Mouse (Mus musculus): ENCODE results near the gene Gm11983.

Gene Gm11983

DNA sequence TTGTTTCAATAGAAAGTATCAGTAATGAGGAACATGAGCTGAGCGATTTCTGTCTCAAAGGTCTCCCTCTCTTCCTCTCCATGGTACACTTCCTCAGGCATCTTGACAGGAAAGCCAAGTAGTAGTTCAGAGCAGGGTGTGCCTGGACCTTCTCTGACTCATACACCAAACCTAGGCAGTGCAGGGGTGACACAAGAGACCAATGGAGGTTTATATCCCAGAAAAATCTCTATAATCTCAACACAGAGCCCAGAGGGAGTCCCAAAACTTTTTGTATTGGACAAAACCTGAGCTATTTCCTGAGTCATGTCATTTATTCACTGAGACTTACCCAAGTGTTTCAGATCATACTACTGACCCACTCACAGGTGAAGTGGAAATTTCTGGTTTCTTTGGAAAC is at the start of gene Gm11983:
TSS of gene Gm11983 (minus strand) at position 101 of the 400 bp plus-strand sequence.
- no peak for DNase-seq (ENCODE audit: low read depth, low spot score)

DNA sequence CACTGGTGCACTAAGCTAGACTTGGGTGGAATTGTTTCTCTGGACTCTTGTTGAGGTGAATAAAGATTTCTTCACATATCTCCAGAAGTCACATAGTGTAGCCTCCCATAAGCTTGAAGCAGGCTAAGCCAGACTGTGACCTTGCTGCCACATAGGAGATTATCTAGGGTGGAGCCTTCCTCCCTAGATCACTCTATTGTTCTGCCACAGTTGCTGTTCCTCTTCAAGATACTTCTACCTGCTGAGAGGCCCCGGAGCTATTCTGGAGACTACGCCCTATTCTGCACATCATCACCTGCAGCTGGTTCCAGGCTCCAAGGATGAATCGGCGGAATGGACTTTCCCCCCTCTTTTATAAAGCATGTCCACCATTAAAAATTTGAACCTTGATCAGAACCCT is 45.6 kb upstream of the Gm11983 start:
- DNase-seq (ENCODE audit: low read depth, low spot score) = peak; percentile 85

DNA sequence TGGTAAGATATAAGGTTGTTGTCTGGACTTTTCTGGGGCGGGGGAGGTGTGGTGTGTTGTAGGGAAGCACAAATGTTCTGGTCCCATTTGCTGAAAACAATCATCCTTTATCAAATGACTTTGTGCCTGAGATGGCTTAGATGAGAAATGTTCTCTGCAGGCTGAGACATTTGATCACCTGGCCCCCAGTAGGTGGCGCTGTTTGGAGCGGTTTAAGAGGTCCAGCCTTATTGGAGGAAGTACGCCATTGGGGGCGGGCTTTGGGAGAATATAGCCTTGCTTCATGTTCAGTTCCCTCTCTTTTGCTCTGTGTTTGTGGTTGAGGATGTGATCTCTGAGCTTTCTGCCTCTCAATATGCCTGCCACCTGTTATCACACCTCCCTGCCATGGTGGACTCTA is 44.2 kb upstream of the Gm11983 start:
- DNase-seq (ENCODE audit: low read depth, low spot score) = peak; percentile 76

DNA sequence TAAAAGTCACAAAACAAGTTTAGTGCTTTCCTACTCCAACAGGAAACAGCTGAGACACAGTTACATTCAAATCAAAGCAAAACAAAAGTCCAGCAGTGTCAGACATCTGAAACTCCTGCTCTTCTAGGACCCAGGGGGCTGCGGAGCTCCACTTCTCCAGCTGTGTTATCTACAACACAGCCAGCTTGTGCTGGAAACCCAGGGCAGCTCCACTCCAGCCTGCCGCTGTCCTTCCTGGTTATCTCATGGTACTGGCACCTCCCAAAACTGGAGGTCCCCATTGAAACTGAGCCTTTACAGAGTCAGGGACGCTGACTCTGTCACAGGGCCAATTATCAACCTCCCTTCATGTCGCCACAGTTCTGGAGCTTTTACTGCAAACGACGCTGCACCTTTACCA is 40.3 kb upstream of the Gm11983 start:
- no peak for DNase-seq (ENCODE audit: low read depth, low spot score)

DNA sequence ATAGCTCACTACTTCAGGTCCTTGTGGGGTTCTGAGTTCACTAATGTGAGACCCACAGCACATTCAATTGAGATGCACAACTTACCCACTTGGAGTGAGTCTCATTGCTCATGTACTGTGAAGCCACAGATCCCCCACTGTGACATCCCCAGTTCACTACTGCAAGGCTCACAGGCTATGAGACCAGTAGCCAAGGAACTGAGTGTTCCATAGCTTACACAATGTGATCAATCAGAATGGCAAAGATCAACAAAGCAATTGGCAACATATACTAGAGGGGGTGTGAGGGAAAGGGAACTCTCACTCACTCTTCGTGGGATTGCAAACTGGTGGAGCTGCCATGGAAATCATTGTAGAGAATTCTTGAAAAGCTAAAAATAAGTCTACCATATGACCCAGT is 33.5 kb upstream of the Gm11983 start:
- no peak for DNase-seq (ENCODE audit: low read depth, low spot score)

DNA sequence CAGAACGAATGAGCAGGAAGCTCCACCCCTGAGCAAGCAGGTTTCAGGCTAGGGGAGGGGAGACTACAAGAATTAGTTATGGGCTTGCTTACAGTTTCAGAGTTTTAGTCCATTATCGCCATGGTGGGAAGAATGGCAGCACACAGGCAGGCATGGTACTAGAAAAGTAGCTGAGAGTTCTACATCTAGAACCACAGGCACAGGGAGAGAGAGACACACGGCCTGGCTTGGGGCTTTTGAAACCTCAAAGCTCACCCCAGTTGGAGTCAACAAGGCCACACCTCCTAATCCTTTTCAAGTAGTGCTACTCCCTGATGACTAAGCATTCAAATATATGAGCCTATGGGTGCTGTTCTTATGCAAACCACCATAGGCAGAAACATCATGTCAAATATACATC is 28.1 kb upstream of the Gm11983 start:
- DNase-seq (ENCODE audit: low read depth, low spot score) = no peak

DNA sequence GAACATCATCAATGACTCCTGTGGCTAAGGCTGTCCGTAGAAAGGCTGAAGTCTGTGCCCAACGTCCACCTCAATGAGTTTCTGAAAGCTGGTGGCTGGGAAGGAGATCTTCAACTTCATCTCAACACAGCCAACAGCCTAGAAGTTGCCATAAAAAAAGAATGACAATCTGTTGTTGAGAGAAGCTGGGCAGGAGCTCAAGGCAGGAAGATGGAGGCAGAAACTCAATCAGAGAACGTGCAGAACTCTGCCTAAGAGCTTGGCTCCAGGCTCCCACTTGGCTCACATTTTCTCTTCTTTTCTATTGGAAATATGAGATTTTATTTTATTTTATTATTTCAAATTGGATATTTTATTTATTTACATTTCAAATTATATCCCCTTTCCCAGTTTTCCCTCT is 24.7 kb upstream of the Gm11983 start:
- DNase-seq (ENCODE audit: low read depth, low spot score) = no peak

DNA sequence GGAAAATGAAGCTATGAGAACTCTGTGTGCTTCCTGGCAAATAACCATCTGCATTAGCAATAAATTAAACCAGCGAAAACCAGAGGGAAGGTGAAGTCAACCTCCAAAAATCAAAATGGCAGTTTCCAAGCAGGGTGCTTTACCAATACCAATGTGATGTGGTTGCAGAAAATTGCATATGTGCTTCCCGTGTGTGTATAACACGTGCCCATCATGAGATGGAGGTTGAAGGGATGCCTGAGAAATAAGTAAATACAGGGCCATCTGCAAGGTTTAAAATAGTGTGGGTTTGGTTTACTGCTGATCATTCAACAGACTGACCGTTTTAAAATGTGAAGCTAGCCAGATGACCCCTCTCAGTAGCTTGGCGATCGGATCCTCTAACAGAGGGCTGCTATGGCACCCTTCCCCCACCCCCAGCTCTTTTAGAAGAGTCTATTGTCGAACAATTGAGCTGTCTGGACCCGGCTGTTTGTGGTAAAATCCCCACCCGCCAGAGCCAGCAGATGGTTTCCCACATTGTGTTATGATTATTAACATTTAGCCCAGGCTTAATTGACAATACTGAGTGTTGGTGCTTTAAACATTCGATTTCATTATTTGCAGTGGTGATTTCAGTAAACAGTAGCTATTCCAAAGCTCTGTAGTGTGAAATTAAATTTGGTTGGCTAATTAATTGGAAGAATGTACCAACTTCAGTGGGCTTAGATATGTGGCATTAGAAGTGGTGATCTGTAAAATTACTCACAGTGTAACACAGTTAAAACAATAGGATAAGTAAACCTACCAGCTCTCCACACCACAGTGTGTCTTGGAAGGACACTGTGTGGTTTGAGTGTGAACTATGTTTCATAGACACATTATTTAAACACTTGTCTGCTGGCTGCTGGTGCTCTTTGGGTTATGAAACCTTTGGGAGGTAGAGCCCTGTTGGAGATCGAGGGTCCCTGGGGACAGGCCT is 22.7 kb upstream of the Gm11983 start:
- DNase-seq (ENCODE audit: low read depth, low spot score) = no peak

DNA sequence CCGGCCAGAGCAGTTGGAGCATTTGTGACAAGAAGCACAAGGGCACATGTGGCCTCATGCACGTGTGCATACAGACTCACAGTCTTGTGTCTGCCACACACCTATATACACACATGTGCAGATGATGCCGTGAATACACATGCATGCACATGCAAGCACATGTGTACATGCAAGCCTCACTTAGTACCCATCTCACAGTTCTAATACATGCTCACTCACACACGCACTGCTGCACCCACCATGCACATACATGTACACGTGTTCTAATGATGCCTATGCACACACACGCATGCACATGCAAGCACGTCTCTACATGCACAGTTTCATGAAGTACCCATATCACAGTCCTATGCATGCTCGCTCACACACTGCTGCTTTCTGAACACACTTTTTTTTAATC is 21.6 kb upstream of the Gm11983 start:
- DNase-seq (ENCODE audit: low read depth, low spot score) = no peak

DNA sequence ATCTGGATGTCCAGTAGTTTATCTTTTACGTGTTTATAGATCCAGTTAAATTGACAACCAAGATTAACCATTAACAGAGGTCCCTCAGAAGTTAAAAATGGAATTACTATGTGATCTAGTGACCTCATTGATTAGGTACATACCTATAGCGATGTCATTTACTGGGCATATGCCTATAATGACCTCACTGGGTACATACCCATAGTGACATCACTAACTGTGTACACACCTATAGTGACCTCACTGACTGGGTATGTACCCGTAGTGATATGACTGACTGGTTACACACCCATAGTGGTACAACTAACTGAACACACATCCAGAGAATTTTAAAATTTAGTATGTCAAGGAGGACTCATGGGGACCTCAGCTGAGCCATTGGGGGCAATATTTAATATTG is 18.5 kb upstream of the Gm11983 start:
- DNase-seq (ENCODE audit: low read depth, low spot score) = no peak

DNA sequence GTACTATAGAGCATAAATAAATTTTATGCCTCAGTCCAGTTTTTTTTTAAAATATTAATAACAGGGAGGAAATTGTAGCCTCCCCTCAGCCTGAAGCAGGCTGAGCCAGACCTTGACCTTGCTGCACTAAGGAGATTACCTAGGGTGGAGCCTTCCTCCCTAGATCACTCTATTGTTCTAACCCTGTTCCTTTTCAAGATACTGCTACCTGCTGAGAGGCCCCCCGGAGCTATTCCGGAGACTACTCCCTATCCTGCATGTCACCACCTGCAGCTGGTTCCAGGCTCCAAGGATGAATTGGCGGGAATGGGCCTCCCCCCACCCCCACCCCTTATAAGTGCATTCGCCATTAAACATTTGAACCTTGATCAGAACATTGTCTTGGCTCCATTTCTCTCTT is 15.9 kb upstream of the Gm11983 start:
- DNase-seq (ENCODE audit: low read depth, low spot score) = peak; percentile 65

DNA sequence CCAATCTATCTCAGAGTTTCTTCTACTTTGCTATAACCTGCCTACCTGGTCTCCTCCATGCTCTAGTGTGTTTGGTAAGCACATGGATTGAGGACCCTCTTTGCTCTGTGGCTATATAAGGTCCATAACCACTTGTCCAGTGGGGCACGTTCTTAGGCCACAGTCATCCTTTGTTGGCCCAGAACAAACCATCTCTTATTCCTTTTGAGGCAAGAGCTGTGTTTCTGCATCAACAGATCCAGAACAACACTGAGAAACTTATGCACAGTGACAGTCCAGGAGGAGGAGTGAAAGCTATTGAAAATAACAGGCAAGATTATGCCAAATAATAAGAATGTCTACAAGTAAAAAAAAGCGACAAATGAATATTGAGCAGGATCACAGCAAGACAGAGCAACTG is 6.4 kb upstream of the Gm11983 start:
- no peak for DNase-seq (ENCODE audit: low read depth, low spot score)

DNA sequence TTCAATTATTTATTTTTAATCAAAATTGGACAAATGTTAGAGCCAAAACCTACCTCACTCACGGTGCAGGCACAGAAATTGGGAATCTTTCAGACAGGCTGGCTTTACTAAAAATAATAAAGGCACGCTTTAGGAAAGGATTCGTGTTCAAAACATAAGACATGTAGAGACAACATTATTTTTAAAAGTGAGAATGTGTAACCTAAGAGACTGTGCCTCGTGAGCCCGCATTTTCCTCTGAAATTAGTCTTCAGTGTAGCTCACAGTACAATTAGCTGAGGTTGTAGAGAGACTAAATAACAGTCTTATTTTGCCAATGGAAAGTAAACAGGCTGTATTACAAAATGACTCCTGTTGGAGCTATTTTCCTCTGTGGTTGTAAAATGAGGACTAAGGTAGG is 4.7 kb upstream of the Gm11983 start:
- DNase-seq (ENCODE audit: low read depth, low spot score) = no peak

DNA sequence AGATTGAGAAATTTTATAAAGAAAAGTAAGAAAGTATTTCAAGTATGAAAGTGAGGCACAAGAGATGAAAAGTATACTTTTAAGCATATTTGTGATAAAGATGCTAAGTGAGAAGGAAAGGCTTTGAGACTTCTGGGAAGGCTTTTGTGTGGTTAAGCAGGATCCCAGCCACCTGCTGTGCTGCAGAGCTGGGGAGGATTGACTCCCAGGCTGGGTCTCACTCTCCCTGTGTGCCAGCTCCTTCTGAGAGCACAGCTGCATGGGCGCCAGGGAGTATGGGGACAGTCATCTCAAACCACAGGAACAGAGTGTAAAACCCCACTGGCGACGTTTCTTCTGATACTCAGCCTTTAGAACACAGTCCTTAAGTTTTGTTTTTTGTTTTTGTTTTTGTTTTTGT is 3.3 kb upstream of the Gm11983 start:
- peak; percentile 63 for DNase-seq (ENCODE audit: low read depth, low spot score)

DNA sequence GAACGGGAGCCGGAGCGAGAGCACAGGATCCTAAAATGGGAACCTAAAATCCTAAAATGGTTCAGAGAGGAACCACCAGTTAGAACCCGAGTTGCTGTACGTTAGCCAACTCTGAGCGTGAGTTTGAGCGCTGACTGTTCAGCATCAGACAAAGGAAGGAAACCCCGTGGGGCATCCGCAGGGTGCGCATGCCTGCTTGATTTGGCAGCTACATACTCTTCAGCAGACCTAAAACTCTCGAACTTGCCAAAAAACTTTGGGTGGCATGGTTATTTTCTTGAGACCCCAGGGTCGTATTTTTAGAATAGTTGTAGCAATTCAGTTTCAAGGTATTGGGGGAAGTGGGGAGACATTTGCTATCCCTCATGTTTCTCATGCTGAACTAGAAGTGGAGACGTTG is 2.8 kb downstream of the Gm11983 start:
- DNase-seq (ENCODE audit: low read depth, low spot score) = no peak

DNA sequence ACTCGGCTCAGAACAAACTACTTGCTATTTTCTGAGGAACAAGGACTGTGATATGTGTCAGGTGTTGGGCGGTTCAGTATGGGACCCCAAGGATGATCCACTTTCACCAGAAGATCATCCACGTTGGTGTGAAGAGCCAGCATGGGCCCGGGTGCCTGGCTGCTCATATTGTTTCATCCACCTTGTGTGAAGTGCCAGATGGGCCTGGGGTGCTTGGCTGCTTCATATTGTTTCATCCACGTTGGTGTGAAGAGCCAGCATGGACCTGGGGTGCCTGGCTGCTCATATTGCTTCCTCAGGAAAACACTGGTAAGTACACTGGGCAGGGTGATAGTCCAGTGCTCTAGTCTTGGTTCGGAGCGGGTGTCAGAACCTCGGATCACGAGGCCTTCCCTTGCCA is 3.7 kb downstream of the Gm11983 start:
- no peak for DNase-seq (ENCODE audit: low read depth, low spot score)

DNA sequence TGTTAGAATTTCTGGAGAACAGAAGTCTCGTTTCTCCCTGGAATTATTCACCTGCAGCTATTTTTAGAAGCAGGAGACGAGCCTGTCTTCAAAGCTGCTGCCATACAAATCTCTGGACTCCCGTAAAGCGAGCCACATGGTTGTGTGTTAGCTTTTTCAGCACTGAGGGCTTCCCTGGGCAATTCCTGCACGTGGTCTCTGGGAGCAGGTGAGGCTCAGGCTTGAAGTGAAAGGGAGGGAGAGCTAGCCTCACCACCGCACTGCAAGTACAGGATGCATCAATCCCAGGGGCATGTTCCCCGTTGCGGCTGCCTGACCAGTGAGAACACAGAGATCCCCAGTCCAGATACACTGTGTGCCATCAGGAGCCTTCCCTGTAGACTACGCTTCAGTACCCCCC is 5.5 kb downstream of the Gm11983 start:
- no peak for DNase-seq (ENCODE audit: low read depth, low spot score)

DNA sequence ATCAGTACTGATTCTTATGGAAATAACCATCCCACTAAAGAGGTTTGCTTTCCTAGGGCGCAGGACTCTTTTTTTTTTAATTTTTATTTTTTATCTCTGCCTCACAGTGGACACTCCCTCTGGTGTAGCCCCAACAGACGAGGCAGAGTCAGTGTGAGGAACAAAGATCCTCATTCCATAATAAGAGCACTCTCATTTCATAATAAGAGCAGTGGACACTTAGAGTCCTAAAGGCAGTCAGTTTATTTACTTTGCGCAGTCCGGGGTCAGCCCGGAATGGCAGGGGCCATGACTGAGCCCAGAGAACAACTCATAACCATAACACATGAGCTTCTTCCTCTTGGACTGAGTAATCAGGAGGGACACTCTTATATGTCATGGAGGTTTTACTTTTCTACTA is 9.3 kb downstream of the Gm11983 start:
- DNase-seq (ENCODE audit: low read depth, low spot score) = no peak

DNA sequence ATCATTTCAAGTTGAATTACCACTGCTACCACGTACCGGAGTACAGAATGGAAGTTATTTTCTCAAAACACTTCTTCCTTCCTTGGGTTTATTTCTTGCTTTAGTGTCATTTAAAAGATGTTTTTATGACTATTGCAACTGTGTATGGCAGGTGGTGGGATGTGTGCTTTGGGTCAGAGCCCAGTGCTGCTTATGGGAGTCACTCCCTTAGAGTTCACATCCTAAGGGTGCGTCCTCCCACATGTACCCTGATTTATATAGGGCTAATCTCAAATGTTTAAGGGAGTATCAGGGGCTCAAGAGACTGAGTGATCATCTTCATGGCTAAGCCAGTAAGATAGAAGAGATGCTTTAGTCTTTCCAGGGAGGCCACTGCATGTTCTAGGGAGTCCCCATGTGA is 11.3 kb downstream of the Gm11983 start:
- DNase-seq (ENCODE audit: low read depth, low spot score) = no peak

DNA sequence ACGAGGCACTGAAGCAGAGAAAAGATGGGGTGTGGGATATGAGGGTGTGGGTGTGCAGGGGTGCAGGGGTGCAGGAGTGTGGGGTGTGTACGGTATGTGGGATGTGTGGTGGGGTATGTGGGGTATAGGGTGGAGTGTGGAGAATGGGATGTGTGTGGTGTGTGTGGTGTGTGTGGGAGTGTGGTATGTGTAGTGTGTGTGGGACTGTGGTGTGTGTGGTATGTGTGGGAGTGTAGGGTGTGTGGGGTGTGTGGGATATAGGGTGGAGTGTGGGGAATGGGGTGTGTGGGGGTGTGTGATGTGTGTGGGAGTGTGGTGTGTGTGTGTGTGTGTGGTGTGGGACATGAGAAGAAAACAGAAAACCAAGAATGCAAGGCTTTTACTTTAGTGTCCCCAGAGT is 14.3 kb downstream of the Gm11983 start:
- no peak for DNase-seq (ENCODE audit: low read depth, low spot score)

DNA sequence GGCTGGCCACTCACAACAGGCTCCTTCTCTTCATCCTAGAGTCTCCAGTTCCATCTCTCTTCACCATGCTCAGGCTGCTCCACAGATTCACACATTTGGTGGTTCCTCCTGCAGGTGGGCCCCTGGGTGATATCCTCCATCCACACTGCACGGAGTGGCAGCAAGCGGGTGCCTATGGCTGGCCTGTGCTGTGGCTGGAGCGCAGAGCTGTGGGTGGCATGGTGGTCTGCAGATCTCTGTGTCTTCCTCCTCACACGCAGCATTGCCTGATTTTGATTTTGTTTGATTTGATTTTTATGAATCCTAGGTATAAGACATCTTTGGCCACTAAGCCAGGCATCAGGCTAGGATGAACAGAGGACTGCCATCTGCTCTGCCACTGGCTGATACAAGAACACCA is 23.0 kb downstream of the Gm11983 start:
- DNase-seq (ENCODE audit: low read depth, low spot score) = no peak

DNA sequence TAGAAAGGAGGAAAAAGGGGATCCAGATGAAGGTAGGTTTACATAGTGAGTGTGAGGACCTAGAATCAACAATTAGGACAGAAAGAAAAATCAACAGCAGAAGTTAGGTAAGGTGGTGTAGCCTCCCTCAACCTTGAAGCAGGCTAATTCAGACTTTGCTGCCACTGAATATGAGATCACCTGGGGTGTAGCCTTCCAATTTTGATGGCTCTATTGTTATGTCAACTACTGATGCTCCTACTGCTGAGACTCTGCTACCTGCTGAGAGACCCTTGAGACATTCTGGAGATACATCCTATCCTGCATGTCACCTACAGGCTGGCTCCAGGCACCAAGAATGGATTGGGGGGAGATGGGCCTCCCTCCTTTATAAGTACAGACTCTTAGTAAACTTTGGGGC is 34.6 kb downstream of the Gm11983 start:
- DNase-seq (ENCODE audit: low read depth, low spot score) = peak; percentile 34

DNA sequence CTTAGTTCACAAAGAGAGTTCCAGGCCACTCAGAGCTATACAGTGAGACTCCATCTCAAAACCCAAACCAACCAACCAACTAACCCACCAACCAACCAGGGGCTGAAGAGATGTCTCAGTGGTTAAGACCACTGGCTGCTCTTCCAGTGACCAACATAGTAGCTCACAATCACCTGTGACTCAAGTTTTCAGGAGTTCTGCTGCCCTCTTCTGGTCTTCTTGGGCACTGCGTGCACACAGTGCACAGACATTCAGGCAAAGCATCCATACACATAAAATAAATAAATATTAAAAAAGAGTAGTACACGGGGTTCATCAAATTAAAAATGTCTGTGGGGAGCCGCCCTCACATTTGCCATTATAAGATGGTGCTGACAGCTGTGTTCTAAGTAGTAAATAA is 46.8 kb downstream of the Gm11983 start:
- peak; percentile 40 for DNase-seq (ENCODE audit: low read depth, low spot score)

All from ZHBTc4 (cell line).